Mouse (Mus musculus) forebrain, embryonic 13.5 days (tissue): ENCODE results near the gene Rsc1a1. TPM values are rescaled to one million over a fixed set of nuclear protein-coding genes. Genes with fewer than 3 reads are reported as not detected.

Experiments used
- ATAC-seq: fragments of 200-750 bp; cut with Nextera tagmentation; 2 replicates; pipeline ENCODE4 v1.8.0; 2017
- H3K27ac ChIP-seq: fragments of 300-500 bp; sonication (generic); 2 replicates; pipeline ENCODE4 v1.5.1; 2015; ENCODE audit warnings: inconsistent platforms, mild to moderate bottlenecking, moderate library complexity
- H3K27me3 ChIP-seq: fragments of 300-500 bp; sonication (generic); 2 replicates; pipeline ENCODE4 v1.6.1; 2015; ENCODE audit warnings: mild to moderate bottlenecking, inconsistent platforms
- H3K36me3 ChIP-seq: fragments of 300-500 bp; sonication (generic); 2 replicates; pipeline ENCODE4 v1.6.1; 2015; ENCODE audit warnings: mild to moderate bottlenecking, inconsistent platforms; ENCODE audit not compliant: poor library complexity, severe bottlenecking
- H3K4me1 ChIP-seq: fragments of 300-500 bp; sonication (generic); 2 replicates; pipeline ENCODE4 v1.6.1; 2015; ENCODE audit warnings: inconsistent platforms
- H3K4me2 ChIP-seq: fragments of 300-500 bp; sonication (generic); 2 replicates; pipeline ENCODE4 v1.6.1; 2015; ENCODE audit warnings: inconsistent platforms, mild to moderate bottlenecking, moderate library complexity
- H3K4me3 ChIP-seq: fragments of 300-500 bp; sonication (generic); 2 replicates; pipeline ENCODE4 v1.5.1; 2015; ENCODE audit warnings: mild to moderate bottlenecking, inconsistent platforms
- H3K9ac ChIP-seq: fragments of 300-500 bp; sonication (generic); 2 replicates; pipeline ENCODE4 v1.6.1; 2015; ENCODE audit warnings: mild to moderate bottlenecking, inconsistent platforms
- H3K9me3 ChIP-seq: fragments of 300-500 bp; sonication (generic); replicated peaks from 2 replicates; pipeline ENCODE4 v1.6.1; 2016; ENCODE audit warnings: inconsistent platforms
- WGBS: fragments of 180-500 bp; shearing (Covaris S2); methylation state at CpG from one replicate; pipeline ENCODE4 v1.1.7; 2015; 5-methylcytosine and 5-hydroxymethylcytosine counted together
- polyA plus RNA-seq: library from polyadenylated mRNA; unstranded; fragments of >200 nt; fragmentation: Nextera tagmentation; extraction: Ambion mirVana; gene quantifications from 2 replicates; pipeline ENCODE4 v1.2.1, GENCODE M21; 2015

Rsc1a1 gene
- polyA plus RNA-seq, 1 experiment from 2014 or later = 0.21 TPM

DNA sequence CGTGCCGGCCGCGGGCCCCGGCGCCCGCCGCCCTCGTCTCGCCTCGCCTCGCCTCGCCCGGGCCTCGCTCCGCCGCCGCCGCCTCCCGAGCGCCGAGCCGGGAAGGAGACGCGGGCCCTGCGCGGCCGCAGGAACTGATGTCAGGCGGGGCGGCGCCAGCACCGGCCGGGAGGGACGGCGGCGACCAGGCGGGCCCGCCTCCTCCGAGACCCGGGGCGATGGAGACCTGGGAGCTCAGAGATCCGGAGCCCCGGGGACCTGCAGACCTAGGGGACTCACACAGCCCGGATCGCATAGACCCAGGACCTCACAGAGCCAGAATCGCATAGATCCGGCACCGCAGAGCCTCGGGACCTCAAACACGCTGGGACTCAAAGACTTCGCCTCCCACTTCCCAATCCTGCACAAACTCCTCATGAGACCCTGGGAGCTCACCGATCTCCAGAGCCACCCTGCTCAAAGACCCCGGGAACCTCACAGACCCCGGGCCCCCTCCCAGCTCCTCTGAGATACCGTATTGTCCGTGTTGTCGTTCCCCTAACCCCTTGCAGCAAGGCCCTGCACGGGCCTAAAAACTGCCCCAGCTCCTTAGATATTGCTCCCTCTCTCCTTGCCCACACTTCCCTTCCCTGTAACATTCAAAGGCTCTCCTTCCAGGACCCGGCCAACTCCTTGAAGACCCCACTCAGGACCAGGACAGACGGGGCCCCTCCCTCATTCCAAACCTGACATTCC, 21.2 kb downstream of the Rsc1a1 start:
- Histone ChIP-seq H3K4me2 (peak overlapping the region; percentile 89), H3K27me3 (no peaks in the 10 kb centered on the region), H3K9ac (peak overlapping the region; percentile 94), H3K4me3 (peak overlapping the region; percentile 83), H3K27ac (peak overlapping the region; percentile 59), H3K9me3 (no peaks in the 10 kb centered on the region), H3K4me1 (peaks cover 15% of the 10 kb centered on the region), H3K36me3 (peaks cover 20% of the 10 kb centered on the region)
- 1% methylated on average over 45 of the region's 60 CpGs for WGBS
- peak; percentile 87 for ATAC-seq

DNA sequence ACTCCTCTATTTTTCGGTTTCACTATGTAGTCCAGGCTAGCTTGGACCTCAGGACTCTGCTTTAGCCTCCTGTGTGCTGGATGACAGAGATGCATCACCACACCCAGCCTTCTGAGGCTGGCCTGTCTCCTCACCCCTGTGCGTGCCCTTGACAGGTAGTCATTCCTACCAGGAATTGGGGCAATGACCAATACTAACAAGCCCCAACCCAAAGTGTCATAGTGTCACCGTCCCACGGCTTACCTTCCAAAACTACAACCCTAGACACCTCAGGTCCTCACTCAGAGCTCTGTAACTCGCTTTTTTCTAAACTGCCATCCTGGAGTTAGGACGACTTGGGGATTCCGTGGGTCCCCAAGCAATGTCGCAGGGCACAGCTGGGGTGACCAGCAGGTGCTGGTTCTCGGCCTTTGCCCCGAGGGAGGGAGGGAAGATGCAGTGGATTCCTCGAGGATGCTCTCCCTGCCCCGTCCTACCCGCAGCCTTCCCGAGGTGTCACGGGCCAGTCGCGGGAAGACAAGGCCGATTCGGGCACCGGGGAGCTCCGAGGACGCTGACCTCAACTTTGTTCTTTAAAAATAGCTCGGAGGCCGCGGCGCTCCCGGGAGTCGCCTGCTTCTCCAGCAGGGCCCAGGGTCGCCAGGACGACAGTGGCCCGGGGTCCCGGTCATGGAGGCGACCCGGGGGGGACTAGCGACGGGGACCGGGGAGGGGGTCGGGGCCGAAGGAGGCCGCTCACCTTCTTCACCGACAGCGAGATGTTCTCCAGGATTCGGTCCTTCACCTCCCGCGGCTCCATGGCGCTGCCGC, 22.1 kb downstream of the Rsc1a1 start:
- Histone ChIP-seq H3K4me2 (peak overlapping the region; percentile 89), H3K9ac (peak overlapping the region; percentile 94), H3K4me1 (peaks cover 15% of the 10 kb centered on the region), H3K27me3 (no peaks in the 10 kb centered on the region), H3K27ac (peak overlapping the region; percentile 59), H3K9me3 (no peaks in the 10 kb centered on the region), H3K4me3 (peak overlapping the region; percentile 83), H3K36me3 (peaks cover 27% of the 10 kb centered on the region)
- WGBS = 5% methylated on average over 36 of the region's 47 CpGs
- ATAC-seq = peak; percentile 14

- ATAC-seq = no peak
- 88% methylated on average over 11 of the region's 11 CpGs for WGBS
Observed at GRCm38 (mm10) chr4:141660884-141661283, 24.5 kb downstream of the Rsc1a1 start.

DNA sequence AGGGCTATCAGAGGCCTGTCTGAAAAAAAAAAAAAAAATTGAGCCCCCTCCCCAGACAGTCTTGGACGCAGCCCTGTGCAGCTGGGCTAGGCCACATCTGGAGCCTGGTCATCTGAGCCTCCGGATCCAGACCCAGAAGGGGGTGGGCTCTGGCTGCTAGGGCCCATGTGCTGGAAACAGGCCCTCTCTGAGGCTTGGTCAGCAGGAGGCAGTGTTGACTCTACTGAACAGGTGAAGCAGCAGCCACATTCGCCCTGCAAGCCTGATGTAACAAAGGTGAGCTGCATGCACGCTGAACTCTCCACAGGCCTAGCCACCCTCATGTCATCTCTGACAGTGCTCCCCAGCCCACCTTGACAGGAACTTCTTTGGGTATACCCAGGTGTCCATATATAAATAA, 25.7 kb downstream of the Rsc1a1 start:
- peaks cover 12% of the 10 kb centered on the region for H3K4me1 ChIP-seq
- no peaks in the 10 kb centered on the region for H3K9me3 ChIP-seq
- WGBS = 76% methylated on average over 4 of the region's 4 CpGs
- H3K4me3 ChIP-seq = no peak overlapping the region
- H3K9ac ChIP-seq = no peak overlapping the region
- H3K4me2 ChIP-seq = no peak overlapping the region
- H3K27ac ChIP-seq = no peak overlapping the region
- H3K36me3 ChIP-seq = peaks cover 38% of the 10 kb centered on the region
- H3K27me3 ChIP-seq = no peaks in the 10 kb centered on the region
- no peak for ATAC-seq

More at GRCm38 (mm10) chr4:141660884-141661283, 24.5 kb downstream of the Rsc1a1 start:
- Histone ChIP-seq H3K4me1 (peaks cover 15% of the 10 kb centered on the region), H3K4me2 (no peak overlapping the region), H3K36me3 (peaks cover 35% of the 10 kb centered on the region), H3K9me3 (no peaks in the 10 kb centered on the region), H3K27ac (no peak overlapping the region), H3K27me3 (no peaks in the 10 kb centered on the region), H3K9ac (0 out of 2 replicates have a peak overlapping the region, but pooled peaks have one; percentile 13), H3K4me3 (no peak overlapping the region)

DNA sequence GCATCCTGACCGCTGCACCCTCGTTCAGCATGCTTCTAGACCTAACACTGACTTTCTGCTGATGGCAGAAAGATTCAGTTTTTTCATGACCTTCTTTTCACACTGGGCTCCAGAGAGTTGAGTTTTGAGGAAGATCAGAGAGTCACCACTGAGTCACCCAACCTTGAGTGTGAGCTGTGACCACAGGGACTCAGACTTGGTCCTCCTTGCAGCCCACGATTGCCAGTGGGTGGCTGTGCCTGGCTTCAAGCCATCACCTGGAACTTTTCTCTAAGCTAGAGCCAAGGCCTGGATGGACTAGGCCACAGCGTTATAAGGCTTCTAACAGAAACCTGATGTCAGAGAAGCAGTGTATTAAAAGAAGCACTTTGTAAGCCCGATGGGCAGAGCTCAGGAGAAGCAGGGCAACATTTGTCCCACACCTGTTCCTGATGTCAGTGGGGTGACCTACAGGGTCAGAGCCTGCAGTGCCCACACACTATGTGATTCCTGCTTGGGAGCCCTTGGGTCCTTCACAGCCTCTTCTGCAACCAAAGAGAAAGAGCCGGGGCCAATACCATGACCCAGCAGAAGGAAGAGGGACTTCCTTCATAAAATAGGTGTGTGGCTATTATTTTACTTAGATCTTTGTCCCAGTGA, 26.4 kb downstream of the Rsc1a1 start:
- ATAC-seq = no peak
- WGBS = 94% methylated on average over 6 of the region's 6 CpGs
- no peak overlapping the region for H3K27ac ChIP-seq
- H3K9me3 ChIP-seq = no peaks in the 10 kb centered on the region
- H3K27me3 ChIP-seq = no peaks in the 10 kb centered on the region
- H3K4me2 ChIP-seq = no peak overlapping the region
- H3K4me3 ChIP-seq = no peak overlapping the region
- H3K9ac ChIP-seq = no peak overlapping the region
- peaks cover 43% of the 10 kb centered on the region for H3K36me3 ChIP-seq
- peaks cover 6% of the 10 kb centered on the region for H3K4me1 ChIP-seq

- H3K4me2 ChIP-seq = no peak overlapping the region
Observed at GRCm38 (mm10) chr4:141656932-141657331, 28.5 kb downstream of the Rsc1a1 start.

DNA sequence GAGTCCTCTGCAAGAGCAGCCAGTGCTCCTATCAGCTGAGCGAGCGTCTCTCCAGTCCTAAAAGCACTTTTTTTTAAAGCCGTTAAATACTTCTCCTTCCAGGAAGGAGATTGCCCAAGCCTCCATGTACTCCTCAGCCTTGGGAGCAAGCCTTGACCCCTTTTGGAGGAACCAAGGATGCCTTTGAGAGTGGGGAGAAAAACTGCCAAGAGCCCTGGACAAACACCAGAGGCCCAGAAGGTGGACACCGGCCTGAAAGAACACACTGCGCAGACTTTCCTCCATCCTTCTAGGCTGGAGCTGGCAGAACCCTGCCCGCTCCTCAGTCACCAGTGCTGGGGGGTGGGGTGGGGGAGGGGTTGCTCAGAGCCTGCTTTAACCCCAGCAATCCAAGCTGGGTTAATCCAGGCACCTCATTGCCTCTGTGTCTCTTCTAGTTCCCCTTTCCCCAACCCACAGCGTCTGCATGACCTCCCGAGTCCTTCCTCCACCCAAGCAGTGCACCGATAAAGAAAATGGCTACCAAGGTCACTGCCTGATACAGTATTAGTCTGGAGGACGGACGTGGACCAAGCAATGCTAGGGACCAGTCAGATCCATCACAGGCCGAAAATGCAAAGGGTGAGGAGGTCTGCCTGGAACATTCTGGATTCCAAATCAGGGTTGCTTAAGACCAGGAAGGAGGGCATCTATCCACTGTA, 29.3 kb downstream of the Rsc1a1 start:
- 88% methylated on average over 12 of the region's 12 CpGs for WGBS
- Histone ChIP-seq H3K4me3 (no peak overlapping the region), H3K27ac (no peak overlapping the region), H3K36me3 (peaks cover 54% of the 10 kb centered on the region), H3K9me3 (no peaks in the 10 kb centered on the region), H3K4me1 (no peaks in the 10 kb centered on the region), H3K9ac (no peak overlapping the region), H3K4me2 (no peak overlapping the region), H3K27me3 (no peaks in the 10 kb centered on the region)
- ATAC-seq = no peak

More at GRCm38 (mm10) chr4:141656932-141657331, 28.5 kb downstream of the Rsc1a1 start:
- Histone ChIP-seq H3K4me1 (no peaks in the 10 kb centered on the region), H3K9me3 (no peaks in the 10 kb centered on the region), H3K27ac (no peak overlapping the region), H3K9ac (no peak overlapping the region), H3K36me3 (peaks cover 57% of the 10 kb centered on the region), H3K4me3 (no peak overlapping the region), H3K27me3 (no peaks in the 10 kb centered on the region)
- WGBS = 83% methylated on average over 8 of the region's 8 CpGs
- ATAC-seq = no peak

- no peak for ATAC-seq
- WGBS = 95% methylated on average over 6 of the region's 6 CpGs
- Histone ChIP-seq H3K27ac (no peak overlapping the region), H3K36me3 (peaks cover 39% of the 10 kb centered on the region), H3K4me3 (no peak overlapping the region), H3K4me2 (no peak overlapping the region), H3K4me1 (peaks cover 3% of the 10 kb centered on the region), H3K9ac (no peak overlapping the region), H3K9me3 (no peaks in the 10 kb centered on the region), H3K27me3 (no peaks in the 10 kb centered on the region)
Observed at GRCm38 (mm10) chr4:141654509-141654908, 30.9 kb downstream of the Rsc1a1 start.

- H3K27ac ChIP-seq = no peak overlapping the region
- H3K36me3 ChIP-seq = peaks cover 34% of the 10 kb centered on the region
- no peak overlapping the region for H3K4me3 ChIP-seq
- peaks cover 10% of the 10 kb centered on the region for H3K4me1 ChIP-seq
- H3K27me3 ChIP-seq = no peaks in the 10 kb centered on the region
- 94% methylated on average over 13 of the region's 13 CpGs for WGBS
- no peak overlapping the region for H3K9ac ChIP-seq
- ATAC-seq = no peak
- no peaks in the 10 kb centered on the region for H3K9me3 ChIP-seq
- H3K4me2 ChIP-seq = no peak overlapping the region
Observed at GRCm38 (mm10) chr4:141653813-141654212, 31.6 kb downstream of the Rsc1a1 start.

DNA sequence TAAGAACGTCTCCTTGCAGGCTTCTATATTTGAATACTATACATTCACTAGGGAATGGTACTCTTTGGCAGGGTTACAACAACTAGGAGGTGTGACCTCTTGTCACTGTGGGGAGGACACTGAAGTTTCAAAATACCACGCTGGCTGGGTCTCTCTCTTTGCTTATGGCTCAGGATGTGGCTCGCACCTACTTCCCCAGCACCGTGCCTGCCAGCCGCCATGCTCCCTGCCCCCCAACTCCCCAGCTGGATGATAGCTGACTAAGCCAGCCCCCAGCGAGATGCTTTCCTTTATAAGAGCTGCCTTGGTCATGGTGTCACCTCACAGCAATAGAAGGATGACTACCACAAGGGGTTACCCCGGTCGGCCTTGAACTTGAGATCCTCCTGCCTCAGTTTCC, 32.4 kb downstream of the Rsc1a1 start:
- peaks cover 11% of the 10 kb centered on the region for H3K4me1 ChIP-seq
- H3K27me3 ChIP-seq = no peaks in the 10 kb centered on the region
- ATAC-seq = no peak

DNA sequence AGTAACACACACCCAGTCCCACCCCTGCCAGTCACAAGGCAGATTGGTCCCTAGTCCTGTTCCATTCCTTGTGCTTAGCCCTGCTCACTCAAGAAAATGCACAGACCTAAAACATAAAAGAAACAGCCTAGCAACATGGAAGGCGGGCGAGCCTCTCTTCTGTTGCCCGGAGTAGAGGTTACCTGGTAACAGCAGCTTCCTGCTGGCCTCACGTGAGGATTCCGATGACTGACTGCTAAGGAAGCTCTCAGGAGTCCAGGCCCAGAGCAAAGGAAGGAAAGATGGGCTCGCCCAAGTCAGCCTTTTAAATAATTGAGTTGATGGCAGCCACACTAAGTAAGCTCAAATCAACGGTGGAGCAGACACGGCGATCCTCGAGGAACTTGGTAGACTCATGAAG, 33.5 kb downstream of the Rsc1a1 start:
- Histone ChIP-seq H3K9me3 (no peaks in the 10 kb centered on the region), H3K27me3 (no peaks in the 10 kb centered on the region), H3K4me1 (peaks cover 11% of the 10 kb centered on the region), H3K36me3 (peaks cover 31% of the 10 kb centered on the region), H3K4me2 (no peak overlapping the region), H3K4me3 (no peak overlapping the region), H3K9ac (no peak overlapping the region), H3K27ac (no peak overlapping the region)
- no peak for ATAC-seq
- WGBS = 87% methylated on average over 10 of the region's 10 CpGs

More for the DNA sequence above, 32.4 kb downstream of the Rsc1a1 start:
- Histone ChIP-seq H3K4me3 (no peak overlapping the region), H3K9ac (no peak overlapping the region), H3K27ac (no peak overlapping the region), H3K36me3 (peaks cover 31% of the 10 kb centered on the region), H3K9me3 (no peaks in the 10 kb centered on the region), H3K4me2 (no peak overlapping the region)
- 93% methylated on average over 8 of the region's 8 CpGs for WGBS
